Mouse (Mus musculus) gastrocnemius, postnatal 14 days (tissue): ENCODE measurements at regions not wholly inside any gene's neighbourhood (a gene's known extent, or its start where the extent isn't known, plus 50 kb on each side); places are given as distances from the start of the nearest gene placed in this dataset.

Source experiments
- DNase-seq: peaks from one replicate; pipeline ENCODE4 v3.0.0; 2021; ENCODE audit warnings: mixed read lengths
- intact Hi-C: fragments of 180-260 bp; cut with DNase I; formaldehyde crosslinking; loops from one replicate; pipeline ENCODE4 v1.15.1; 2025; ENCODE audit warnings: low total_unique reads

DNA sequence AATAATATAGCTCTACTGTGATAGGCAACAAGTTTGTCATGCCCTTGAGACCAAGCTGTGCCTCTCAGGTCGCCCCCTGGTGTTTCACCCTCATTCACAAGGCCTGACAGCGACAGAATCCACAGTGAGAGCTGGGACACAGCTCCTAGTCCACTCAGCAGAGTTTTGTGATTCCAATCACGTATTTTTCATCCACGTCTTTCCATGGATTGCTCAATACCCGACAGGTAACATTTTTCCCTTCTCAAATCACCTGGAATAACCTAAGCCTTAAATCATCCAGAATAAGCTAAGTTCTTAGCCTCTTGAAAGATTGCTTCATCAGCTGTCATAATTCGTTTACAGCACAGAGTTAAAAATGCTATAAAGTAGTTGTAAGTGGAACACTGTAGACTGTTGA lies 211.3 kb downstream of the Ccdc91 start:
- DNase-seq: no peak
- intact Hi-C loops: no loop called here

DNA sequence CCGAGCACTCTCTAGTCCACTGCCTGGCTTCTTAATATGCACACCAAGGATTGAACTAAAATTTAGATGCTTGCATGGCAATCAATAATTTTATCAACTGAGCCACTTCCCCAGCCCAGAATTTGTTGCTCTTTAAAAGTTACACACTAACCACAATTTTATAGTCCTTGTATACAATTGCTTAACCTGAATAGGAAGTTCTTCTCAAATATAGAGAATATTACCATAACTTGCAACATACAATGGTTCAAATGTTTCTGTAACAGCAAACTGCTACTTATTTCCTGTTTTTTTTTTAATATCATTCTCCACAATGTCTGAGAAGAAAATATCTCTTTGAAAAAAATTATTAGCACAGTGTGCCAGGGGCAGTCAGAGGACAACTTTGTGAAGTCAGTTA lies 222.6 kb downstream of the Ccdc91 start:
- DNase-seq: no peak
- intact Hi-C loops: no loop called here

DNA sequence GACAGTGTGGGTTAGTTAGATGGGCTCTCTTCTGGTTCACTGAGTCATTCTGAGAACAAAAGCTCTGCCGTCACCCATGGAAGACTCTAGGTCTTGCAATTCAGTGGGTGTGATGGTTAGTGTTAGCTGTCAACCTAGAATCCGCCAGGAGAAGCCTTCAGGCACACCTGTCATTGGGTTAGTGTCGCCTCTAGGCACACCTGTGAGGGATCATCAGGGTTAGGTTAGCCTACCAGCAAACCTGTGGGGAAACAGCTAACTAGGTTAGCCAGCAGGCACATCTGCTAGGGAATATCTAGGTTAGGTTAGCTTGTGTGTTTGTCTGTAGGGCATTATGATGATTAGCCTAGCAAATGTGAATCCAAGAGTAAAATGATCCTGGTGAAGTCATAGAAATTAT lies 223.8 kb downstream of the Ccdc91 start:
- intact Hi-C loops: no loop called here
- no peak for DNase-seq

DNA sequence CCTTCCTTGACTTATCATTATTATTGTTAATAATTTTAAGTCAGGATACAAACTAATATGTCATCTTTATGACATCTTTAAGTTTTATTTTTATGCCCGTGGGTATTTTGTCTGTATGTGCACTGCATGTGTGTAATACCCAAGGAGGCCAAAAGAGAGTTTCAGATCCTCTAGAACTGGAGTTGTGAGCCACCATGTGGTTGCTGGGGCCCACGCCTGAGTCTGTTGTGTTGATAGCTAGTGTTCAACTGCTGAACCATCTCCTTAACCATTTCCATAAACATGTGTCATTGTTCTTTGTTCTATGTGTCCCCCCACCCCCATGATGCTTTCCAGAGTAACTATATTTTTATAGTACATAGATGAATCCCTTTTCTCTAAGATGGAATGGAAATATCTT lies 225.0 kb downstream of the Ccdc91 start:
- no peak for DNase-seq
- intact Hi-C loops: no loop called here

DNA sequence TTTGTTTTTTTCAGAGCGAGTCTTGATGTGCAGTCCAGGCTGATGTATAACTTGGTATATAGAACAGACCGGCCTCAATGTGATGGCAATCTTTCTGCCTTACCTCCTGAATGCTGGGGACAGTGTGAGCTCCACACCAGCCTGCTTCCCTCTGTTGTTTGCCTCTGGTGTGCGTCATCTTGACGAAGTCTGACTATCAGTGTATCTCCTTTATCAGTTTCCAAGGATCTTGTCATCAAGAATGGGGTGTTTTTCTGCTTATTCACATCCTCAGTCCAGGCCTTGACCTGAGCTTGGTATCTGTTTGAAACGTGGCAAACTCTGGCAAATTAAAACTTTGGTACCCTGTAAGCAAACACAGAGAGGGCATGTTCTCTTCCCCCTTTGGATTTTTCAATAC lies 226.3 kb downstream of the Ccdc91 start:
- intact Hi-C loops: no loop called here
- no peak for DNase-seq

DNA sequence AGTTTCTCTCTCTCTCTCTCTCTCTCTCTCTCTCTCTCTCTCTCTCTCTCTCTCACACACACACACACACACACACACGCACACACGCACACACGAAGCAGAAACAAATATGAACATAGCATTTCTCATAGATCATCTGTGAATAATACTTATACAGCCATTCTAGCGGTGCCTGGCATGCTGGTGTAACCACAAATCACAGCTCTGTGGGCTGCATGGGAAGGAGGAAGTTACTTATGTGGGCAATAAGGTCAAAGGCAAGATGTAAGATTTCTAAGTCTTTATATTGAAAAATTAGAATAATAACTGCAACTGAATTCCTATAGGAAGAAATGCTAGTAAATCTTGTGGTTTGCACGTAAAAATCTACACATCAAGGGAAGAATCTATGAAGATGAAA lies 228.7 kb downstream of the Ccdc91 start:
- DNase-seq: no peak
- intact Hi-C loops: no loop called here

DNA sequence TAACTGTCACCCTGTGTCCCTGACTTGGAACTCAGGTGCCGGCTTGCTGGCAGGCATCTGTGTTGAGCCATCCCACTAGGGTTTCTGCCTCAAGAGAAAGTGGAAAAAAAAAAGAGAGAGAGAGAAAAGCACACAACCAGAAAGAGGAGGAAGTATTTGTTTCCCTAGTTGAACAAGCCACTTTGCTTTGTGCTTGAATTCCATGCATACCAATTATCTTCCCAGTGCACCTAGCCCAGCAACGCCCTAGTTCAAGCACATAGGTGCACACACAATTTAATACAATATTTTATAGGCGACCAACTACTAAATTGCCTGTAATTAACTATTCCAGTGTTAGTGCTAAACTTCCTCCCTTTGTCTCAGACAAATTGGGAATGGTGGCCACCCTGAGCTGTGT lies 230.3 kb downstream of the Ccdc91 start:
- no peak for DNase-seq
- intact Hi-C loops: no loop called here

DNA sequence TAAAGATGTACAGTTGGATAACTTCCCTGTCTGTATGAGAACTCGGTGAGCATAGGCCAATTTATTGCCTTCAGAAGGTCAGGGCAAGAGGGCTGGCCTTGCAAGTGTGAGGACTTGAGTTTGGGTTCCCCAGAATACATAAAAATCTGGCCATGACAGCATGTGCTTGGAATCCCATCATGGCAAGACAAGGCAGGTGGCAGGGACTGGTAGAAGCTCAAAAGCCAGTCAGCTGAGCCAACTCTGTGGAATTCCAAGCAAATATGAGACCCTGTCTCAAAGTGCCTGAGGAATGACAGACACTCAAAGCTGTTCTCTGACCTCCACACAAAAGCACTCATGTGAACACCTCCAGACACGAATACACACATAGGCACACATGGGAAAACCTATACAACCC lies 231.1 kb downstream of the Ccdc91 start:
- intact Hi-C loops: no loop called here

DNA sequence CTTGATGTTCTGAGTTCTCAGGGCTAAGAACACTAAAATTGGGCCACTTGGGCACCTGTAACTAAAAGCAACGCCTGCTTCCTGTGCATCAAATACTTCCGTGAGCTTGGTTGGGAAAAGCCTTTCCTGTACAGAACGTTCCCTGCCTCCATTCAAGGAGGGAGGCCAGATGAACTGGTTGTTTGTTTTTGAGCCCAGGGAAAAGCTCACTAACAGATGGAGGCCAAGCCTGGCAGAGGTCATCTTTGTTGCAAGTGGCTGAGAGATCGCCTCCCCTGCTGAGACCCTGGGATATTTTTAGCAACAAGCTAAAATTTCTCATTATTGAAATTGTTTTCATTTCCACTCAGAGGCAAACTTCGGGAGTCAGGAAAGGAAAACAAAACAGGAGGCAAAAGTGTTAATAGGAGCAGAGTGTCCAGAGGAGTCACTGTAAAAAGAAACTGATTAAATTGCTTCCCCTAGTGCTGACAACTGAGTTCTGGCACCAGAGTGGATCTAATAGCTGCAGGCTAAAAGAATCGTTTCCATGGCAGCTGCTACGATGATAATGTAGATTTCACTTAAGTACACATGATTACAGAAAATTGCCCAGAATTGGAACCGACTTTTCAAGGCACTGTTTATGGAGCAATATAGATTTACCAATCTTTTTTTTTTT lies 242.6 kb downstream of the Ccdc91 start:
- peak; percentile 23 for DNase-seq
- intact Hi-C loops: no loop called here

More for the DNA sequence above, 231.1 kb downstream of the Ccdc91 start:
- DNase-seq: no peak

DNA sequence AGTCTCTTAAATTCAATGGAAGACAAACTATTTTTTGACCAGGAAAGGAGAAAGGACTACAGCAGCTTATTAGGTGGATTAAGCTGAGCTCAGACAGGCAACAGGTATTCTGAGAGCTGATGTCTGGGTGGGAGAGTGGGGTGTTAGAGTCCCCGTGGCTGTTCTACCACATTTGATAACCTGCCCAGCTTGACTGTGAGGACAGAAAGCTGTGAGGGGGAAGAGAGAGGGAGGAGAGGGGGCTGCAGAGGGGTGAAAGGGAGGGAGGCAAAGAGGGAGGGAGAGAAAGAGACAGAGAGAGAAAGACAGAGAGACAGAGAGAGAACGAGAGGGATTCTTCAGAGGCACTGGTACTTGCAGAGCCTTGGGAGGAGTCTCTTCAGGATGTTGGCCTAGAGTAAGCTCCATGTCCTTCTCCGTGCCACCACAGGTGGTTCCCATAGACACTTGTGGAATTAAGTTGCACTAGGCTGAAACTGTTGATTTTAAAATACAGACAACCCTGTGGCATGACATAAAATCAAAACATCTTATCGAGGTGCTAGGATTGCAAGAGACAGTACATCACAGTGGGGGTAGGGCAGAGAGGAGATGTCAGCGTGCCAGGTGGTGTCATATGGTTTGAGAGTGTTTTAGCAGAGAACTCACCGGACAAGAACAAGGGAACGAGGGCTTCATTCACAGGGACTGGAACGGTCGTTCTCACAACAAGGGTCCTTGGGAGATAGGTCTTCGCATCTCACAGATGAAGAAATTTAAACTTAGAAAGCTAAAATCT lies 243.3 kb downstream of the Ccdc91 start:
- DNase-seq: no peak
- intact Hi-C loops: no loop called here

DNA sequence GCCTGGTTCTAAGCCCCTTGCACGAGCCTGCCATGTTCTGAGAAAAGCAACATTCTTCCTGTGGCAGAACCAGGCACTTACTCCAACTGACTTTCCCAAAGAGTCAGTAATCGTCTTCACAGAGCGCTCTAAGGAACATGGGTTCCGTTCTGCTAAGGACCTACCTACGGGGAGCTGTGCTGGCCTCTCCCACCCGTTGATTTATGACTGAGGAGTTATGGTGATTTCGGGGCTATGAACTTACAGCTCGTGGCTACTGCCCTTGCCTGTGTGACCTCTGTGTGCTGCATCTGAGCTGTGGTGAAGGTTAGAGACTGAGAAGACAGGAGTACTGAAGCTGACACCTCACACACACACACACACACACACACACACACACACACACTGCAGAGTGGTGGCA lies 243.9 kb downstream of the Ccdc91 start:
- no peak for DNase-seq
- intact Hi-C loops: no loop called here

DNA sequence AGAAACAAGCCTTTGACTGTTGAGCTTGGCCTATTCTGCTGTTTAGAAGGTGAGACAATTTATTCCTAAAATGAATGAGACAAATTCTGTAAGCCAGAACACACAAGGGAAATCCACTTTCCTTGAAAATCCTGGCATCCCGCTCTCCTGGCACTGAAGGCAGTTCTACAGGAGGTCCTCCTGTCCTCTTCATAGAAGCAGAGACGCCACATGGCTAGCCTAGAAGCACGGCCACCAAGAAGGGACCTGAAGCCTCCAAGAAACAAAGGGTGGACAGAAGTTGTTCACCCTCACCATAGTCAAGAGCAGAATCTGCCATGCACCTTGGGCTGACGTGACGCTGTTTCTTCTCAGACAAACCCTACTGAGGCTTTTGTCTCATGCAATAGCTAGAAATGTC lies 247.7 kb downstream of the Ccdc91 start:
- intact Hi-C loops: no loop called here
- no peak for DNase-seq

DNA sequence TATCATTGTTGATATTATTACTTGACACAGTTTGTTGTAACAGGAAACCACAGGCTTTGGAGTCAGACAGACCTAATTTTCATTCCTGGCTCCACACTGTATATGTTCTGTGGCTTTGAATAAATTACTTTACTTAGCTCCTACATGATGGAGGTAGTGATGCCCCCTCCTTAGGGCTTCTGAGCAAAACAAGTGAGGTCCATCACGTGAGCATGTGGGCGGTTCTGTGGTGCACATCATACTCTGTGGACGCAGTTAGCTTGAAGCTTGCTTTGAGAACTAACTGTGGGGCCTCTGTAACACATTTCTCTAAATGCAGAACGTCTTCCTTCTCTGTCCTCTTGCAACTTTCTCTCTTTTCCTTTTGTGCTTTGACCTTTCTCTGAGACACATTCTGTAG lies 251.4 kb downstream of the Ccdc91 start:
- intact Hi-C loops: no loop called here

DNA sequence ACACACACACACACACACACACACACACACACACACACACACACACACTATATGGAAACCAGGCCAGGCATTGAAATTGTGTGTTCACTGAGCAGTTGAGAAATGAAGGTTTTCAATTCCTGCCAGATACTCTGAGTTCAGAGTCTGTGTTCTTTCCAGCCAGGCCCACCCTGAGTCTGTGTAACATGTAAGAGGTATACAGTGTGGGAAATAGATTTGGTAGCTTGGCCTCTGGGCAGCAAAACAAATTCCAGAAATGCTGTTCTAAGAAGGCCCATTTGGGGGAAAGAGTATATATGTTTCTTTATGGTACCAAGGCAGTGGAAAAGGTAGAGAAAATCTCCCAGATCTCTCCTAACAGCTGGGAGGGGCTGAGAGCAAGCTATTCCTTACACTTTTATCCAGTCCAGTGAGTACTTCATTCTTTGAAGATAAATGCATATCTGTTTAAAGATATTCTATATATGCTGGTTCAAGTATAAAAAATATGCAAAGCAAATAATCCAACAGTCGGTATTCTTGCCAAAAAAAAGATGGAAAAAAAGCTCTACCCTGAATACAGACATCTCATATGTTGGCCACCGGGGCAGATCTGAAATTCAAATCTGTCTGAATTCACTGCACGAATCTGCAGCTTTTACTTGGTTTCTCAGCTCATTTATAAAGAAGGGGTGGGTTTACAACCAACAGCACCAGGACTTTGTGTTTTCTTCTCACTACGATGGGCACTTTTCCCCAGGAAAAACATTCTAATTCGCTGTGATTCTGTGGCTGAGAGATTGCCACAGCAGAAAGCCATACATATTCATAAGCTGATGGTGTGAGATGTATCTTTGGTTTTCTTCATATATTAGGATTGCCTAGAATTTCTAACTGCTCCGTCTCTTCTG lies 252.3 kb downstream of the Ccdc91 start:
- DNase-seq: no peak
- intact Hi-C loops: no loop called here

More for the DNA sequence above, 251.4 kb downstream of the Ccdc91 start:
- DNase-seq: no peak

DNA sequence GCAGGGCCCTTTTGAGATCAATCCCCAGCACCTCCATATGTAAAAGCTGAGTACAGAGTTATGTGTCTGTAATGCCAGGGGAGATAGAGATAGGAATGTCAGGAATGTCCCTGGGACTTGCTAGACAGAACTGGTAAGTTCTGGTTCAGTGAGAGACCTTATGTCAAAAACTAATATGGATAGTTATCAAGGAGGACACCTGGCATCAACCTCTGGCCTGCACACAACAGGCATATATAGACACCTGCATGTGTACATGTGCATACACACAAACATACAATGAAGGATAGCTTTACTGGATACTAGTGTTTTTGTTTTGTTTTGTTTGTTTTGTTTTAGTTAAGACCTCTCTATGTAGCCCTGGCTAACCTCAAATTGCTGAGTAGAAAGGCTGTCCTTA lies 254.1 kb downstream of the Ccdc91 start:
- DNase-seq: no peak
- intact Hi-C loops: no loop called here

DNA sequence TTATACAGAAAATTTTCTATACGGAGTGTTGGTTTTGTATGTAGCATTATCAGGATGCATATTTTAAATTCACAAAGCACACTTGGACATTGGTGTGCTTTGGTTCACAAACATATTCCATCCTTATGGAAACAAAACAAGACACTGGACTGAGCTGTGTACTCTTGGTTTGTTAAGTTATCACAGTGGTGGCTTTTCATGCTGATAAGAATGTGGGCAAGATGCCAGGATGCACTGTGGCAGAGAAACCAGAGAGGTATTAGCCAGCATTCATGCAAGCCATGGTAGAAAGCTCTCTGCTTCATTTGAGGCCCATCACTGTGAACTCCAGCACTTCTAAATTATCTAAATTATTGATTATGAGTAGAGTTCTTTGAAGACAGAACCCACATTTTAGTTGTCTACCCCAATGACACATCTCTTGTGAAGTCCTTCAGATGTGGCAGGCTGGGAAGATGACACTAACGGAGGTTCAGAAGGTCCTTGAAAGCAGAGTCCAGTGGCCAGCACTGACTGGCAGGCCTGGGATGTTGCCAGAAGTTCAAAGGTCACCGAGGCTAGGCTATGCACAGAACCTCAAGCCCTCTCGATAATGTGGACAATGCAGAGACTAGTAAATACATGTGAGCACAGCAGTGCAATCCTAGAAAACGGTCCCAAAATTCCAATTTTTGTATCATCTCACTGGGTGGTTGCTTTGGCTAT lies 263.1 kb downstream of the Ccdc91 start:
- no peak for DNase-seq
- intact Hi-C loops: no loop called here

DNA sequence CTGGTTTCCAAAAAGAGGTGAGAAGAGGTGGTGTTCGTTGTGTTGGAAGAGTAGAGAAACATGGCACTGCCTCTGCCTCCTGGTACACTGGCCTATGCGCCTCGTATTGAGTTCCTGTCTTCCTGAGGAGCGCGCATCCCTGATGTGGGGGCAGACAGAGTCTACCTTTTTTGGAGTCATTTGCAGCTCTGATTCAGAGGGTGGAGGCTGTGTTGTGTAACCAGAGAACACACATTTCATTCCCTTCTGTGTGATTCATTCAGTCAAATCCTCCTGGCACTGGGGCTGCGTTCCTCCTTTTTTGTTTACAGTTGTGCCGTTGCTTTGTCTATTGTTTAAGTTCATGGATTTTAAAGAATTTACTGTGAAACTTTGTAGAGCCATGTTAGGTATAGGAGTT lies 265.8 kb downstream of the Ccdc91 start:
- DNase-seq: no peak
- intact Hi-C loops: no loop called here

DNA sequence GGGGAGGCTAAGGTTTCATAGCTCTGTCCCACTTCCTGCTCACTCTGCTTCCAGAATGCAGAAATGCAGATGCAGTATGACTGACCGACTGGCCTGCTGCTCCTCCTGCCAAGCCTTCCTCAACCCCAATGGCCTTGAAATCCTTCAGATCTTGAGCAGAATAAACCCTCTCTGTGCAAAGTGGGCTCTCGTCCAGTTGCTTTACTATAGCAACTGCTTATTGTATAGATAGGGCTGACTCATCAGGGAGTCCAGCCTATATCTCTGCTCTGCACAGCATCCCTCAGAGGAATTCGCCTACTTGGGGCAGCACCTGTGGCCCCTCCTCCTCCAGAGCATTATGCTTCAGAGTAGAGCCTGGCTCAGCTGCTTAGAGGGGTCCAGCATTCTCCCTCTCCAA lies 268.5 kb downstream of the Ccdc91 start:
- no peak for DNase-seq
- intact Hi-C loops: no loop called here

DNA sequence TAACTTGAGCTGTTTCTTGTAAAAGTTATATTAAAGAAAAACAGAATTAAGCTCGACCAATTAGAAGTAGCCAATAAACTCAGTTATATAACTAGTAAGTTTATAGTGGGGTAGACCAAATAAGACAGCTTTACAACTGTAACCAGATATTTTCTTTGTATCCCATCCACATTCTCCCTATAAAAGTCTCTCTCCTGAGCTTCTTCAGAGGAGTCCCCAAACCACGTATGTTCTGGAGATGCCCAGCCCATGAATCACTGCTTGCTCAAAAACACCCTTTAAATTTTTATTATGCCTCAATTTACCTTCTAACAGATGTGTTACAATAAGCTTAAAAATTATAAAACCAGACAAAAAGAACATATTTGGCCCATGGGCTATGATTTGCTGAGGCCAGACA lies 270.1 kb downstream of the Ccdc91 start:
- intact Hi-C loops: no loop called here
- no peak for DNase-seq

DNA sequence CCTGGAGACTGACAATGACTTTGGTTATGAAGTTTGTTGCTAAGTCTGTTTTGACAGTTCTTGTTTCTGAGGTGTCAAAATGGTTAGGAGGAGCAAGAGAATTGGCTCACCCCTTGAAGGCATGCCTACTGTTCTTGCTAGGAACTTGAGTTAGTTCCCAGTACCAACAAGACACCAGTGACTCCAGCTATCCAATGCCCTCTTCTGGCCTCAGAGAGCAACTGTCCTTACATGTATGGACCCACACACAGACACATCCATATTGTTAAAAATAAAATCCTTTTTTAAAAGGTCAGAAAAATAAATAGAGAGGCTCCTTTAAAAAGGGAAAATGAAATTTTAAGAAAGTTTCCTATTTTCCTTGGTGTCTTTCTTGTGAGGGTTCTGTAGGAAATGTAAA lies 272.3 kb downstream of the Ccdc91 start:
- DNase-seq: no peak
- intact Hi-C loops: no loop called here
